Mouse (Mus musculus) gastrocnemius, adult 8-10 months (tissue): ENCODE results near the gene Vmn1r63. TPM values are rescaled to one million over a fixed set of nuclear protein-coding genes. Genes with fewer than 3 reads are reported as not detected.
"Not testable (repeated sequence)": the region's sequence is repeated elsewhere in the genome, so short reads cannot be mapped to it uniquely, and the experiment has no call there.

Source experiments
- DNase-seq, 2 experiments: peaks; one replicate each; pipeline ENCODE4 v3.0.0; 2022; ENCODE audit warnings: low spot score in 2 of 2
- total RNA-seq, 4 experiments: library from RNA; stranded (reverse); gene quantifications; 2 replicates each; pipeline ENCODE4 v1.2.4; 2022

Gene Vmn1r63
- total RNA-seq, result not detected

DNA sequence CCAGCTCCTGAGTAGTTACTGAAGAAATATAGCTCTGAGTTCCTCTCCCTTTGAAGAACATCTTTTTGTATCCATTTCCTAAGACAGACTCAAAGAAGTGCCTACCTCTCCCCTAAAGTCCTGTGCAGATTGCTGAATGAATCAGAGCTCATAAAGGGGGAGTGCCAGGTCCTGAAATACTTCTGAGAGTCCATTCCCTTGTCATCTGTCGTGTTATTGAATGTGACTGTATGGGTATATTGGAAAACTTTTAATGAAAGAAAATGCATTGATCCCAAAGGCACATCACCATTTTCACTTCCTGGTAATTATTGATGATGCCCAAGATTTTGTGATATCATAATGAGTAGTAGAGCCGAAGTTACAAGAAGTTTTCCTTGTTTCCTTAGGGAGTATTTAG is at the start of gene Vmn1r63:
TSS of gene Vmn1r63 (minus strand) at position 101 of the 400 bp plus-strand sequence.
- DNase-seq, result not testable (repeated sequence)

Other genes with a start within 250 kb of the Vmn1r63 start
- gene Vmn1r61, start 192.2 kb downstream of the Vmn1r63 start, total RNA-seq, result not detected
- gene Vmn1r62, start 131.8 kb downstream of the Vmn1r63 start, total RNA-seq, result not detected
- not detected for gene Vmn1r64, start 79.1 kb upstream of the Vmn1r63 start, total RNA-seq
- not detected for gene Vmn1r65, start 205.6 kb upstream of the Vmn1r63 start, total RNA-seq
- gene Nlrp4c, start 239.7 kb upstream of the Vmn1r63 start, total RNA-seq, result not detected